Mouse (Mus musculus) cerebellum, adult 2 months (tissue): ENCODE data around the gene Ace. TPM values are rescaled to one million over a fixed set of nuclear protein-coding genes. Genes with fewer than 3 reads are reported as not detected.

Source experiments
- DNase-seq, 2 experiments: peaks; one replicate each; pipeline ENCODE4 v3.0.0; 2021
- H3K27ac ChIP-seq: fragments of 200-500 bp; 2 replicates; pipeline ENCODE4 v1.5.1; 2012; ENCODE audit warnings: low read length, control low read depth, inconsistent platforms; ENCODE audit not compliant: insufficient read depth
- H3K27me3 ChIP-seq: fragments of 200-500 bp; 2 replicates; pipeline ENCODE4 v1.6.1; 2012; ENCODE audit warnings: inconsistent platforms, mild to moderate bottlenecking, low read length, moderate library complexity; ENCODE audit not compliant: control insufficient read depth, insufficient read depth
- H3K4me1 ChIP-seq: fragments of 200-500 bp; 2 replicates; pipeline ENCODE4 v1.6.1; 2011; ENCODE audit warnings: low read length; ENCODE audit not compliant: control insufficient read depth, insufficient read depth
- H3K4me3 ChIP-seq: fragments of 200-500 bp; replicated peaks from 2 replicates; pipeline ENCODE3; 2011; ENCODE audit warnings: mild to moderate bottlenecking, low read depth, low read length, control low read depth; ENCODE audit not compliant: insufficient read depth
- CTCF ChIP-seq: fragments of 200-500 bp; IDR thresholded peaks from 2 replicates; pipeline ENCODE4 v1.5.1; 2011; ENCODE audit warnings: low read depth, mild to moderate bottlenecking, control low read depth, low read length, moderate library complexity, borderline replicate concordance; ENCODE audit not compliant: insufficient read depth
- POLR2A ChIP-seq: fragments of 200-500 bp; IDR thresholded peaks from 2 replicates; pipeline ENCODE4 v1.6.1; 2011; ENCODE audit warnings: low read length, control low read depth, borderline replicate concordance; ENCODE audit not compliant: insufficient read depth
- WGBS: fragments of 180-500 bp; shearing (Covaris S2); methylation state at CpG from one replicate; pipeline ENCODE4 v1.1.7; 2018; 5-methylcytosine and 5-hydroxymethylcytosine counted together
- polyA plus RNA-seq: library from polyadenylated mRNA; depleted of rRNA; stranded (reverse); fragments of >200 nt; gene quantifications from 2 replicates; pipeline ENCODE4 v1.2.3, GENCODE M21; 2012; rRNA removed

Ace gene
- polyA plus RNA-seq, 1 experiment = 13.6 TPM

DNA sequence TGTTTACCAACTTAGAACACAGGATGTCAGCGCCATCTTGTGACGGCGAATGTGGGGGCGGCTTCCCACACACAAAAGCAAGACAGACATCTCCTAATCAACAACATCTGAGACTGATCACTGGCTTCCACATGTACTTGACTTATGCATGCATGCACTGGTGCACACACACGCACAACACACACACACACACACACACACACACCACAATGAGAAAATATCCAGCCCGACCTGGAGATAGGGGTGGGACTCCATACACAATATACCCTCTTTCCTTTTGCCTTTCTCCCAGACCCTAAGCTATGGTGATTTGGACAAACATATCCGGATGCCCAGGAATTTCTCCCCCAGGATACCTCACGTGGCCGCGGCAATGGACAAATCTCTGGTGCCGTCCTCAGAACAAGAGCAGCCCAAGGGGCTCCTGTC lies 65.8 kb downstream of the Ace start:
- H3K27ac ChIP-seq = peak overlapping the region; percentile 95
- peak; percentile 55 to 56 for DNase-seq
- 23% methylated on average over 11 of the region's 11 CpGs for WGBS
- no peaks in the 10 kb centered on the region; the same call in 1 of the 2 replicates for H3K4me1 ChIP-seq
- H3K4me3 ChIP-seq = peak overlapping the region; percentile 59
- H3K27me3 ChIP-seq = no peaks in the 10 kb centered on the region
- TF ChIP-seq CTCF (no peak), POLR2A (peak; percentile 17; the same call in 1 of the 2 replicates)

GRCm38 (mm10) chr11:106034986-106035385 lies 67.2 kb downstream of the Ace start:
- peaks cover 5% of the 10 kb centered on the region for H3K4me1 ChIP-seq
- no peaks in the 10 kb centered on the region for H3K27me3 ChIP-seq
- no peak for DNase-seq
- H3K27ac ChIP-seq = no peak overlapping the region
- 89% methylated on average over 9 of the region's 9 CpGs for WGBS
- TF ChIP-seq CTCF = no peak
- TF ChIP-seq POLR2A = no peak
- no peak overlapping the region for H3K4me3 ChIP-seq

GRCm38 (mm10) chr11:106036548-106037417 lies 69.0 kb downstream of the Ace start, which contains the start of gene Dcaf7:
TSS of gene Dcaf7 (plus strand) at chr11:106036872.
- H3K4me3 ChIP-seq = peak within 1 kb of the TSS; percentile 74
- peak within 1 kb of the TSS; percentile 49 for H3K27ac ChIP-seq
- peak; percentile 98 to 100 for DNase-seq
- TF ChIP-seq CTCF (no peak), POLR2A (peak; percentile 57)
- H3K4me1 ChIP-seq = peaks cover 10% of the 10 kb centered on the region
- no peaks in the 10 kb centered on the region for H3K27me3 ChIP-seq
- under 1% methylated on average over 66 of the region's 66 CpGs for WGBS

DNA sequence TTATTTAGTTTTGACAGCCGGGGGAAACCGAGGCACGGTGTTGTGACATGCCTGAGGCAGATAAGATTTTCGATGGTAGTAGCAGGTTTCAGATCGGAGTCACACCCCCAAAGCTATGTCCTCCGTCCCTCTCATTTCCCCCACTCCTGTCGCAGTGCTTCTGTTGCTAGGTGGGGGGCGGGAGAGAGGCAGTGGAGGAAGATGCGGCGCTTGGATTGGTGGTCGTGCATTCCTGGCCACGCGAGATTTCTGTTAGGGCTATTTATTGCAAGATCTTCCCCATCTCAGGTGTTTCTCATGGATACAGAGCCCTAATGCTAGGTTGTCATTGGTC lies 69.6 kb downstream of the Ace start:
- Histone ChIP-seq H3K27me3 (no peaks in the 10 kb centered on the region), H3K4me1 (peaks cover 10% of the 10 kb centered on the region), H3K4me3 (peak overlapping the region; percentile 69), H3K27ac (peak overlapping the region; percentile 2; the same call in 1 of the 2 replicates)
- under 1% methylated on average over 13 of the region's 13 CpGs for WGBS
- TF ChIP-seq CTCF (no peak), POLR2A (0 out of 2 replicates have a peak, but pooled peaks have one; percentile 14)
- peak in 1 of 2 experiments; percentile 58 for DNase-seq

Other genes with a start within 250 kb of the Ace start
- 35.5 and 37.0 TPM in 2 replicates for gene Cyb561, start 14.6 kb upstream of the Ace start, polyA plus RNA-seq
- gene Ace3, start 26.7 kb downstream of the Ace start, polyA plus RNA-seq = not detected in 2 replicates
- gene Kcnh6, start 40.2 kb downstream of the Ace start, polyA plus RNA-seq = 1.3 and 1.4 TPM in 2 replicates
- gene Dcaf7, start 68.9 kb downstream of the Ace start, polyA plus RNA-seq = 86.9 and 89.6 TPM in 2 replicates
- 14.3 and 17.7 TPM in 2 replicates for gene Taco1, start 98.1 kb downstream of the Ace start, polyA plus RNA-seq
- gene Map3k3, start 116.7 kb downstream of the Ace start, polyA plus RNA-seq = 33.8 and 34.0 TPM in 2 replicates
- not detected in 2 replicates for gene Gm10840, start 192.9 kb downstream of the Ace start, polyA plus RNA-seq
- 36.1 and 41.1 TPM in 2 replicates for gene Limd2, start 192.9 kb downstream of the Ace start, polyA plus RNA-seq
- gene Strada, start 234.2 kb downstream of the Ace start, polyA plus RNA-seq = 58.2 and 65.4 TPM in 2 replicates
- gene Ccdc47, start 248.4 kb downstream of the Ace start, polyA plus RNA-seq = 82.4 and 88.8 TPM in 2 replicates
- 45.4 and 45.6 TPM in 2 replicates for gene Ddx42, start 249.0 kb downstream of the Ace start, polyA plus RNA-seq